Mouse (Mus musculus) liver, embryonic 15.5 days (tissue): ENCODE measurements around the gene Dcun1d4. TPM values are rescaled to one million over a fixed set of nuclear protein-coding genes. Genes with fewer than 3 reads are reported as not detected.
"Not testable (repeated sequence)": the region's sequence is repeated elsewhere in the genome, so short reads cannot be mapped to it uniquely, and the experiment has no call there.

Experiments used
- ATAC-seq: fragments of 200-750 bp; cut with Nextera tagmentation; 2 replicates; pipeline ENCODE4 v1.8.0; 2017; ENCODE audit warnings: moderate number of reproducible peaks, mild to moderate bottlenecking, moderate library complexity; ENCODE audit not compliant: insufficient read depth
- H3K27ac ChIP-seq: fragments of 300-500 bp; sonication (generic); replicated peaks from 2 replicates; pipeline ENCODE4 v1.5.1; 2015; ENCODE audit warnings: mild to moderate bottlenecking, inconsistent platforms
- H3K27me3 ChIP-seq: fragments of 300-500 bp; sonication (generic); 2 replicates; pipeline ENCODE4 v1.6.1; 2015; ENCODE audit warnings: mild to moderate bottlenecking, inconsistent platforms
- H3K36me3 ChIP-seq: fragments of 300-500 bp; sonication (generic); replicated peaks from 2 replicates; pipeline ENCODE4 v1.6.1; 2015; ENCODE audit warnings: moderate library complexity, mild to moderate bottlenecking, inconsistent platforms
- H3K4me1 ChIP-seq: fragments of 300-500 bp; sonication (generic); replicated peaks from 2 replicates; pipeline ENCODE4 v1.6.1; 2015; ENCODE audit warnings: inconsistent platforms
- H3K4me2 ChIP-seq: fragments of 300-500 bp; sonication (generic); 2 replicates; pipeline ENCODE4 v1.6.1; 2015; ENCODE audit warnings: moderate library complexity, mild to moderate bottlenecking, inconsistent platforms
- H3K4me3 ChIP-seq: fragments of 300-500 bp; sonication (generic); replicated peaks from 2 replicates; pipeline ENCODE4 v1.5.1; 2015; ENCODE audit warnings: mild to moderate bottlenecking, inconsistent platforms
- H3K9ac ChIP-seq: fragments of 300-500 bp; sonication (generic); 2 replicates; pipeline ENCODE4 v1.6.1; 2015; ENCODE audit warnings: moderate library complexity, mild to moderate bottlenecking, inconsistent platforms
- H3K9me3 ChIP-seq: fragments of 300-500 bp; sonication (generic); replicated peaks from 2 replicates; pipeline ENCODE4 v1.6.1; 2016; ENCODE audit warnings: inconsistent platforms
- WGBS: fragments of 180-500 bp; shearing (Covaris S2); methylation state at CpG from one replicate; pipeline ENCODE4 v1.1.7; 2015; ENCODE audit warnings: mixed read lengths; ENCODE audit not compliant: insufficient replicate concordance; 5-methylcytosine and 5-hydroxymethylcytosine counted together
- polyA plus RNA-seq: library from polyadenylated mRNA; unstranded; fragments of >200 nt; fragmentation: Nextera tagmentation; extraction: Ambion mirVana; gene quantifications from 2 replicates; pipeline ENCODE4 v1.2.1, GENCODE M21; 2015

The Dcun1d4 gene
- polyA plus RNA-seq, 1 experiment from 2014 or later, result 2.5 TPM

- H3K9ac ChIP-seq, result no peak overlapping the region
- no peak overlapping the region for H3K4me3 ChIP-seq
- 63% methylated on average over 2 of the region's 2 CpGs for WGBS
- H3K27me3 ChIP-seq, result no peaks in the 10 kb centered on the region
- H3K36me3 ChIP-seq, result no peaks in the 10 kb centered on the region
- no peaks in the 10 kb centered on the region for H3K4me1 ChIP-seq
- no peaks in the 10 kb centered on the region for H3K9me3 ChIP-seq
- no peak for ATAC-seq
- no peak overlapping the region for H3K4me2 ChIP-seq
- no peak overlapping the region for H3K27ac ChIP-seq
These were observed 92.0 kb downstream of the Dcun1d4 start for GRCm38 (mm10) chr5:73572846-73573245.

- Histone ChIP-seq H3K4me1 (no peaks in the 10 kb centered on the region), H3K36me3 (no peaks in the 10 kb centered on the region), H3K27ac (no peak overlapping the region), H3K4me2 (no peak overlapping the region), H3K9ac (no peak overlapping the region), H3K27me3 (no peaks in the 10 kb centered on the region), H3K9me3 (no peaks in the 10 kb centered on the region), H3K4me3 (no peak overlapping the region)
- WGBS, result 62% methylated on average over 7 of the region's 7 CpGs
- no peak for ATAC-seq
These were observed 93.0 kb downstream of the Dcun1d4 start for GRCm38 (mm10) chr5:73573789-73574188.

- WGBS, result 71% methylated on average over 4 of the region's 4 CpGs
These were observed 93.8 kb downstream of the Dcun1d4 start for GRCm38 (mm10) chr5:73574616-73575015.

GRCm38 (mm10) chr5:73576708-73577107 lies 95.9 kb downstream of the Dcun1d4 start:
- 58% methylated on average over 7 of the region's 7 CpGs for WGBS
- H3K4me3 ChIP-seq, result no peak overlapping the region
- H3K9me3 ChIP-seq, result no peaks in the 10 kb centered on the region
- H3K4me1 ChIP-seq, result no peaks in the 10 kb centered on the region
- no peak overlapping the region for H3K4me2 ChIP-seq
- no peaks in the 10 kb centered on the region for H3K36me3 ChIP-seq
- H3K27ac ChIP-seq, result no peak overlapping the region
- H3K9ac ChIP-seq, result no peak overlapping the region
- H3K27me3 ChIP-seq, result no peaks in the 10 kb centered on the region
- no peak for ATAC-seq

More at GRCm38 (mm10) chr5:73574616-73575015, 93.8 kb downstream of the Dcun1d4 start:
- H3K9me3 ChIP-seq, result no peaks in the 10 kb centered on the region
- no peak overlapping the region for H3K27ac ChIP-seq
- no peak overlapping the region for H3K4me2 ChIP-seq
- H3K4me1 ChIP-seq, result no peaks in the 10 kb centered on the region
- no peaks in the 10 kb centered on the region for H3K36me3 ChIP-seq
- no peaks in the 10 kb centered on the region for H3K27me3 ChIP-seq
- H3K9ac ChIP-seq, result no peak overlapping the region
- ATAC-seq, result no peak
- H3K4me3 ChIP-seq, result no peak overlapping the region

GRCm38 (mm10) chr5:73578131-73578530 lies 97.3 kb downstream of the Dcun1d4 start:
- ATAC-seq, result no peak
- Histone ChIP-seq H3K27me3 (no peaks in the 10 kb centered on the region), H3K36me3 (no peaks in the 10 kb centered on the region), H3K4me2 (no peak overlapping the region), H3K27ac (no peak overlapping the region), H3K4me3 (no peak overlapping the region), H3K9ac (no peak overlapping the region), H3K4me1 (no peaks in the 10 kb centered on the region), H3K9me3 (no peaks in the 10 kb centered on the region)
- 49% methylated on average over 3 of the region's 3 CpGs for WGBS

GRCm38 (mm10) chr5:73584011-73584410 lies 103.2 kb downstream of the Dcun1d4 start:
- H3K27ac ChIP-seq, ATAC-seq, H3K4me3 ChIP-seq, H3K4me2 ChIP-seq, H3K4me1 ChIP-seq, H3K9me3 ChIP-seq, H3K36me3 ChIP-seq, H3K9ac ChIP-seq, H3K27me3 ChIP-seq: not testable (repeated sequence)
- 55% methylated on average over 6 of the region's 6 CpGs for WGBS

GRCm38 (mm10) chr5:73585212-73586115 lies 104.7 kb downstream of the Dcun1d4 start:
- Histone ChIP-seq H3K4me2 (no peak overlapping the region), H3K4me1 (no peaks in the 10 kb centered on the region), H3K27ac (no peak overlapping the region), H3K27me3 (no peaks in the 10 kb centered on the region), H3K36me3 (no peaks in the 10 kb centered on the region), H3K9ac (no peak overlapping the region), H3K4me3 (no peak overlapping the region), H3K9me3 (no peaks in the 10 kb centered on the region)
- WGBS, result 35% methylated on average over 7 of the region's 7 CpGs
- no peak for ATAC-seq

- no peaks in the 10 kb centered on the region for H3K27me3 ChIP-seq
- WGBS, result 64% methylated on average over 4 of the region's 4 CpGs
- H3K27ac ChIP-seq, result no peak overlapping the region
- no peak overlapping the region for H3K4me2 ChIP-seq
- no peak overlapping the region for H3K9ac ChIP-seq
- H3K36me3 ChIP-seq, result no peaks in the 10 kb centered on the region
- ATAC-seq, result no peak
- no peaks in the 10 kb centered on the region for H3K9me3 ChIP-seq
- H3K4me1 ChIP-seq, result no peaks in the 10 kb centered on the region
- H3K4me3 ChIP-seq, result no peak overlapping the region
These were observed 105.8 kb downstream of the Dcun1d4 start for GRCm38 (mm10) chr5:73586597-73586996.

GRCm38 (mm10) chr5:73587119-73587518 lies 106.3 kb downstream of the Dcun1d4 start:
- no peak for ATAC-seq
- WGBS, result 59% methylated on average over 3 of the region's 3 CpGs
- H3K27ac ChIP-seq, result no peak overlapping the region

GRCm38 (mm10) chr5:73598943-73599695 lies 118.3 kb downstream of the Dcun1d4 start:
- H3K9me3 ChIP-seq, result no peaks in the 10 kb centered on the region
- no peak for ATAC-seq
- no peak overlapping the region for H3K4me2 ChIP-seq
- 38% methylated on average over 5 of the region's 5 CpGs for WGBS
- H3K4me3 ChIP-seq, result no peak overlapping the region
- no peak overlapping the region for H3K27ac ChIP-seq
- no peaks in the 10 kb centered on the region for H3K4me1 ChIP-seq
- H3K9ac ChIP-seq, result no peak overlapping the region
- H3K36me3 ChIP-seq, result no peaks in the 10 kb centered on the region
- H3K27me3 ChIP-seq, result no peaks in the 10 kb centered on the region

More at GRCm38 (mm10) chr5:73587119-73587518, 106.3 kb downstream of the Dcun1d4 start:
- no peaks in the 10 kb centered on the region for H3K4me1 ChIP-seq
- H3K9me3 ChIP-seq, result no peaks in the 10 kb centered on the region
- no peaks in the 10 kb centered on the region for H3K36me3 ChIP-seq
- no peak overlapping the region for H3K9ac ChIP-seq
- H3K4me3 ChIP-seq, result no peak overlapping the region
- H3K27me3 ChIP-seq, result no peaks in the 10 kb centered on the region
- H3K4me2 ChIP-seq, result no peak overlapping the region

- no peaks in the 10 kb centered on the region for H3K36me3 ChIP-seq
- 59% methylated on average over 2 of the region's 2 CpGs for WGBS
These were observed 119.2 kb downstream of the Dcun1d4 start for GRCm38 (mm10) chr5:73599991-73600390.

More at GRCm38 (mm10) chr5:73599991-73600390, 119.2 kb downstream of the Dcun1d4 start:
- Histone ChIP-seq H3K4me2 (no peak overlapping the region), H3K27ac (no peak overlapping the region), H3K4me3 (no peak overlapping the region), H3K9ac (no peak overlapping the region), H3K27me3 (no peaks in the 10 kb centered on the region), H3K9me3 (no peaks in the 10 kb centered on the region), H3K4me1 (no peaks in the 10 kb centered on the region)
- no peak for ATAC-seq
